Mouse (Mus musculus): Measurements from ENCODE around the gene Mea1.

DNA sequence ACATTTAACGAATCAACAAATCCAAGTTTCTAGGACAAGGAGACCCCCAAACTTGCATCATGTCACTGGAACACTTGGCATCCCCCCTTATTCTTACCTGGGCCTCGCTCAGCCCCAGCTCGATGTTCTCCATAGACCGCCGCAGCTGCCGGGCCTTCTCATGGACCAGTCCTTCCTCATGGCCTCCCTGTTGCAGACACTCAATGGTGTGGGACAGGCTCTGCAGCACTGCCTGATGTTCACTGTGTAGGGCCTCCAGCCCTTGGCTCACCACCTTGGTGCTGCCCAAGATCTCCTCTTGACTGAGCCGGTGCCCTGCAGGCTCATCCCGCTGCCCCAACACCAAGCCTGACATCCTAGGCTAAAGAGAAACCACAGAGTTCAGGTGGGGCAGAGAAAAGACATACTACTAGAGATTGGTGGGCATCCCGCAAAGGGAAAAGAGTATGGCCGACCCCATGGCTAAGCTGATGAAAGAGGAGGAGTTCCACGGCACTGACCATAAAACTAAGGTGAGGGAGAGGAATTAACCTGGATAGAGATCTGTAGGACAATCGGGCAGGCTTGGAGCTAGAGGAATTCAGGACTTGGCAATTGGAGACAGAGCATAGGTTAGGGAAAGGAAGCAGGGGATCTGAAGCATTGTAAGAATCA lies 34.3 kb upstream of the Mea1 start:
- TF ChIP-seq GATA1 (IDR thresholded peaks at IDR 0.05; ENCODE audit: borderline replicate concordance, low read length) (no peak), FLI1 (IDR thresholded peaks at IDR 0.05; ENCODE audit: low read length) (no peak)

All from megakaryocyte, embryonic 14.5 days (primary cell).